Mouse (Mus musculus) heart, embryonic 12.5 days (tissue): ENCODE results near the gene B4galnt2. TPM values are rescaled to one million over a fixed set of nuclear protein-coding genes. Genes with fewer than 3 reads are reported as not detected.
"Not testable (repeated sequence)": the region's sequence is repeated elsewhere in the genome, so short reads cannot be mapped to it uniquely, and the experiment has no call there.

Experiments
- ATAC-seq: fragments of 200-750 bp; cut with Nextera tagmentation; 2 replicates; pipeline ENCODE4 v1.8.0; 2017; ENCODE audit warnings: moderate TSS enrichment, moderate library complexity; ENCODE audit not compliant: insufficient number of reproducible peaks, low FRiP score
- H3K27ac ChIP-seq: fragments of 300-500 bp; sonication (generic); 2 replicates; pipeline ENCODE4 v1.5.1; 2016; ENCODE audit warnings: mild to moderate bottlenecking, moderate library complexity; ENCODE audit not compliant: poor library complexity, severe bottlenecking
- H3K27me3 ChIP-seq: fragments of 300-500 bp; sonication (generic); replicated peaks from 2 replicates; pipeline ENCODE4 v1.6.1; 2016; ENCODE audit warnings: mild to moderate bottlenecking, moderate library complexity
- H3K36me3 ChIP-seq: fragments of 300-500 bp; sonication (generic); 2 replicates; pipeline ENCODE4 v1.6.1; 2016; ENCODE audit warnings: mild to moderate bottlenecking, moderate library complexity
- H3K4me1 ChIP-seq: fragments of 300-500 bp; sonication (generic); replicated peaks from 2 replicates; pipeline ENCODE4 v1.6.1; 2016; ENCODE audit warnings: mild to moderate bottlenecking
- H3K4me2 ChIP-seq: fragments of 300-500 bp; sonication (generic); 2 replicates; pipeline ENCODE4 v1.6.1; 2016; ENCODE audit warnings: mild to moderate bottlenecking, moderate library complexity
- H3K4me3 ChIP-seq: fragments of 300-500 bp; sonication (generic); 2 replicates; pipeline ENCODE4 v1.5.1; 2016; ENCODE audit warnings: mild to moderate bottlenecking
- H3K9ac ChIP-seq: fragments of 300-500 bp; sonication (generic); 2 replicates; pipeline ENCODE4 v1.6.1; 2016; ENCODE audit warnings: mild to moderate bottlenecking, moderate library complexity
- H3K9me3 ChIP-seq: fragments of 300-500 bp; sonication (generic); replicated peaks from 2 replicates; pipeline ENCODE4 v1.6.1; 2016; ENCODE audit warnings: mild to moderate bottlenecking, moderate library complexity
- WGBS: fragments of 180-500 bp; shearing (Covaris S2); methylation state at CpG from one replicate; pipeline ENCODE4 v1.1.7; 2016; 5-methylcytosine and 5-hydroxymethylcytosine counted together
- polyA plus RNA-seq: library from polyadenylated mRNA; unstranded; fragments of >200 nt; fragmentation: Nextera tagmentation; extraction: Ambion mirVana; gene quantifications from 2 replicates; pipeline ENCODE4 v1.2.1, GENCODE M21; 2016

Gene B4galnt2
- polyA plus RNA-seq, 1 experiment from 2014 or later: 0.13 TPM

DNA sequence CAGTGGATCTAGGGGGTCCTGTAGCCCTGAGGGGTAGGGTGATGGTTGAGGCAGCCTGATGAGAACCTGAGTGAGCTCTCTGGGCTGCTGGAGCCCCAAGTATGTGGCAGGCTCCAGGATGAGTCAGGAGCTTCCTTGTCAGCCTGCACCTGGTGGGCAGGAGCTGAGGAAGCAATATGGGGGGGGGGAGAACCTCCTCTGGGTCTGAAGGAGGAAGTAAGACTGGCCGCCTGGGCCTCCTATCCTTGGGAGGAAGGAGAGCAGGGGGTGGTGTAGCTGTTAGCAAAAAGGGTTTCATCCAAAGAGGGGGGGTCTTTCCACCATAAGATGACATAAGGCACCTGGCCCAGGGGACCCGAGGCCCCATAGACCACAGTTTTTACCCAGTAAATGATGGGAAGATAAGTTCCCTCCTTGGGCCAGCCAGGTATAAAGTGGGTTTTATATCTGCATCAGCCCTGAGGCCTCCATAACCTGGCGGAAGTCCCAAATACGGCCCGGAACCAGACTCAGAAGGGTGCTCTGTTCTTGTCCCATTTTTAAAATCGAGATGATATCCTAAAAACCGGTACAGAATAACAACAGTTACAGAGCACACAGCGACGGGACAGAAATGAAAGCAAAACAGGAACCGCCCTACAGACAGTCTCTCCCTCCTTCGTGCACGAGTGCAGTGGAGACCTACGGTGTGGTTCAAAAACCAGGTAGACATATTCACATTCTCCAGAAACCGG lies 18.1 kb downstream of the B4galnt2 start:
- 75% methylated on average over 14 of the region's 14 CpGs for WGBS

DNA sequence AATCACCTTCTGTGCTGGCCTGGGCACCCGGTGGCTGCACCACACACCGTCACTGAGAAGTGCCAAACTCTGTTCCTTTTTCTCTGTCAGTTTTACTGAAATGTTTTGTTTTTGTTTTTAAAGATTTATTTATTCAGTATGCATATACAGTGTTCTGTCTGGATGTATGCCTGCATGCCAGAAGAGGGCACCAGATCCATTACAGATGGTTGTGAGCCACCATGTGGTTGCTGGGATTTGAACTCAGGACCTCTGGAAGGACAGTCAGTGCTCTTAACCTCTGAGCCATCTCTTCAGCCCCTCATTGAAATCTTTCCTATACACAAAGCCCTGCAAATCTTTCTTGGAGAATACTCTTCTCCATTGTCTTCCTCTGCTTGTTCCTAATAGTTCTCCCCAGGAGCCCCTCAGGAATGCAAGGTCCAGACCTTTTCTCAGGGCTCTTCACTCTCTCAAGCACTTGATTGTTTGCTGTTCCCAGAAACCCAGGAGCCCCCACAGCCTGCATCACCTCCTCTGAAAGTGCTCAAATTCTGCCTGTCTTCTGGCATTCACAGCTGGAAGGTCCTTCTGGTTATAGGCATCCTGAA lies 24.1 kb downstream of the B4galnt2 start:
- no peak overlapping the region for H3K27ac ChIP-seq
- H3K9me3 ChIP-seq: peaks cover 7% of the 10 kb centered on the region; the same call in 1 of the 2 replicates
- H3K4me1 ChIP-seq: no peaks in the 10 kb centered on the region
- H3K9ac ChIP-seq: no peak overlapping the region
- H3K27me3 ChIP-seq: no peaks in the 10 kb centered on the region
- ATAC-seq: no peak
- H3K4me3 ChIP-seq: no peak overlapping the region
- no peak overlapping the region for H3K4me2 ChIP-seq
- H3K36me3 ChIP-seq: no peaks in the 10 kb centered on the region
- 59% methylated on average over 2 of the region's 2 CpGs for WGBS

More for the DNA sequence above, 18.1 kb downstream of the B4galnt2 start:
- Histone ChIP-seq H3K27ac (no peak overlapping the region), H3K4me1 (no peaks in the 10 kb centered on the region), H3K9ac (no peak overlapping the region), H3K4me2 (no peak overlapping the region), H3K36me3 (no peaks in the 10 kb centered on the region), H3K9me3 (no peaks in the 10 kb centered on the region; the same call in 1 of the 2 replicates), H3K27me3 (no peaks in the 10 kb centered on the region), H3K4me3 (no peak overlapping the region)
- ATAC-seq: no peak

DNA sequence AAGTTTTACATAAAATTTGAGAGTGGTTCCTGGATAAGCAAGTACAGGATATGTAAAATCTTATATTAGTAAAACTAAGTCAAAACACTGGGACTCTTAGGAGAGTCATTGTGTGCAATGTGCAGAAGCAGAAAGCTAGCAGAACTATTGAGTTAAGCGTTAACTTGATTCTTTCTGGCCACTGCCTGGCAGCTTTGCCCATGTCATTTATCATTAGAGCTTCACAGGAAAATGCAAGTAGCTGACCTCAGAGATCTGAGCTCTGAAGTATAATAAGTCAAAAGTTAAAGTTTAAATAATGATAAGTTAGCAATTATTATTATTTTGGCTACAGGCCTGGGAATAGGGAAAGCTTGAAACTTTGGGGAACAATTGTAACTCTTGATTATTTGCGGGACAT lies 34.8 kb downstream of the B4galnt2 start:
- H3K4me3 ChIP-seq, H3K4me1 ChIP-seq, H3K36me3 ChIP-seq, ATAC-seq, H3K9ac ChIP-seq, H3K9me3 ChIP-seq, H3K4me2 ChIP-seq, H3K27ac ChIP-seq: not testable (repeated sequence)
- H3K27me3 ChIP-seq: peaks cover 23% of the 10 kb centered on the region
- WGBS: 79% methylated on average over 2 of the region's 2 CpGs

- H3K36me3 ChIP-seq: no peaks in the 10 kb centered on the region
- peak overlapping the region; percentile 39 for H3K4me2 ChIP-seq
- H3K4me3 ChIP-seq: no peak overlapping the region
- H3K27me3 ChIP-seq: peaks cover 8% of the 10 kb centered on the region
- H3K4me1 ChIP-seq: 0 out of 2 replicates have a peak, but pooled peaks cover 2% of the 10 kb centered on the region
- ATAC-seq: no peak
- H3K27ac ChIP-seq: no peak overlapping the region
- 19% methylated on average over 7 of the region's 7 CpGs for WGBS
- H3K9me3 ChIP-seq: no peaks in the 10 kb centered on the region
- no peak overlapping the region for H3K9ac ChIP-seq
Observed at GRCm38 (mm10) chr11:95876296-95876695, 38.4 kb downstream of the B4galnt2 start.

GRCm38 (mm10) chr11:95875804-95876203 lies 38.9 kb downstream of the B4galnt2 start:
- no peaks in the 10 kb centered on the region for H3K36me3 ChIP-seq
- no peaks in the 10 kb centered on the region for H3K9me3 ChIP-seq
- no peak overlapping the region for H3K9ac ChIP-seq
- H3K4me1 ChIP-seq: 0 out of 2 replicates have a peak, but pooled peaks cover 2% of the 10 kb centered on the region
- WGBS: 31% methylated on average over 9 of the region's 9 CpGs
- H3K4me2 ChIP-seq: peak overlapping the region; percentile 39
- H3K4me3 ChIP-seq: no peak overlapping the region
- ATAC-seq: no peak
- H3K27me3 ChIP-seq: peaks cover 6% of the 10 kb centered on the region; the same call in 1 of the 2 replicates
- no peak overlapping the region for H3K27ac ChIP-seq

DNA sequence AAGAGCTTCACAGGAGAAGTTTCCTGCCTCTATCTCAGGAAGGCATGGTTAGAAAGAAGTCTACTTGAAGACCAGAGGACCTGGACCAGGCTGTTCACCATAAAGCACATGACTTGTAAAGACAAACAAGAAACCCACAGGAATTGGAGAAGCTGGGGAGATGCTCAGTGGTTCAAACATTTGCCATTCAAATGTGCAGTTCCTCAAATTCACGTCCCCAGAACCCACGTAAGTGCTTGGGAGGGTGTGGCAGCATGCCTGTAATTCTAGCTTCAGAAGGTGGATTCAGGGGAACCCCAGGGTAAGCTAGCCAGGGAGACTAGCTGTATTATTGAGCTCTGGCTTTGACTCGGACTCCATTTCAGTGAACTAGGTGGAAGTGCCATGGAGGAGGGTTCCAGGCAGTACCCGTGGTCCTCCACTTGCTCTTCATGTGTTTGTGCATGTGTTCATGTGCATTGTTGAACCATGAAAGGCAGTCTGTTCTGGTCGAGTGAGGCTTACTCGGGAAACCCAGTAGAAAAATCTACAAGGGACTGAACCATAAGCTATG lies 44.7 kb downstream of the B4galnt2 start:
- H3K9me3 ChIP-seq: no peaks in the 10 kb centered on the region
- no peak overlapping the region for H3K9ac ChIP-seq
- H3K27me3 ChIP-seq: 0 out of 2 replicates have a peak, but pooled peaks cover 6% of the 10 kb centered on the region
- ATAC-seq: no peak
- no peak overlapping the region for H3K4me3 ChIP-seq
- H3K4me2 ChIP-seq: no peak overlapping the region
- 66% methylated on average over 6 of the region's 6 CpGs for WGBS
- H3K36me3 ChIP-seq: no peaks in the 10 kb centered on the region
- H3K27ac ChIP-seq: no peak overlapping the region
- H3K4me1 ChIP-seq: no peaks in the 10 kb centered on the region

DNA sequence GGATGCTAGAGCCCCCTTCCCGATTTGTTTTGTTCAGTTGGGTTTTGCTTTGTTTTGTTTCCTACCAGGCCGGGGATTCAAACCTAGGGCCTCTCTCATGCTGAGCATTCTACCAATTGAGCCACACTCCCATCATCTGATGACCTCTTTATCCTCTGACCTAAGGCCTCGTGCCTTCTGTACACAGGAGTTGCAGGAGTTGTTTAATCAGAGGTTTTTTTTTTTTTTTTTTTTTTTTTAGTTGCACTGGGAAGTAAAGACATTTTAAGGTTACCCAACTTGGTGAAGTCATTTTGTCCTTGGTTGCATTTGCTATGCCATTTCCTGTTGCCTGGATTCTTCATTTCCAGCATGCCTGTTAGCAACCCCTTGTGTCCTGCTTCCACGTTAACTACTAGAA lies 45.2 kb downstream of the B4galnt2 start:
- H3K36me3 ChIP-seq: no peaks in the 10 kb centered on the region
- 0 out of 2 replicates have a peak, but pooled peaks cover 6% of the 10 kb centered on the region for H3K27me3 ChIP-seq
- no peak overlapping the region for H3K27ac ChIP-seq
- H3K9me3 ChIP-seq: no peaks in the 10 kb centered on the region
- H3K4me2 ChIP-seq: no peak overlapping the region
- no peak for ATAC-seq
- 75% methylated on average over 4 of the region's 4 CpGs for WGBS
- H3K4me1 ChIP-seq: no peaks in the 10 kb centered on the region
- H3K4me3 ChIP-seq: no peak overlapping the region
- no peak overlapping the region for H3K9ac ChIP-seq

GRCm38 (mm10) chr11:95861397-95861796 lies 53.3 kb downstream of the B4galnt2 start:
- Histone ChIP-seq H3K9me3 (no peaks in the 10 kb centered on the region), H3K4me2 (no peak overlapping the region), H3K9ac (no peak overlapping the region), H3K27ac (no peak overlapping the region), H3K36me3 (no peaks in the 10 kb centered on the region), H3K4me3 (no peak overlapping the region), H3K27me3 (0 out of 2 replicates have a peak, but pooled peaks cover 3% of the 10 kb centered on the region), H3K4me1 (peaks cover 10% of the 10 kb centered on the region)
- ATAC-seq: no peak
- WGBS: 92% methylated on average over 8 of the region's 8 CpGs

GRCm38 (mm10) chr11:95860071-95860490 lies 54.6 kb downstream of the B4galnt2 start:
- H3K9ac ChIP-seq: peak overlapping the region; percentile 66
- no peaks in the 10 kb centered on the region for H3K27me3 ChIP-seq
- peaks cover 10% of the 10 kb centered on the region for H3K4me1 ChIP-seq
- H3K27ac ChIP-seq: 0 out of 2 replicates have a peak overlapping the region, but pooled peaks have one; percentile 20
- WGBS: 17% methylated on average over 3 of the region's 3 CpGs
- ATAC-seq: no peak
- H3K36me3 ChIP-seq: no peaks in the 10 kb centered on the region
- H3K4me3 ChIP-seq: peak overlapping the region; percentile 77
- H3K9me3 ChIP-seq: no peaks in the 10 kb centered on the region
- H3K4me2 ChIP-seq: peak overlapping the region; percentile 79

DNA sequence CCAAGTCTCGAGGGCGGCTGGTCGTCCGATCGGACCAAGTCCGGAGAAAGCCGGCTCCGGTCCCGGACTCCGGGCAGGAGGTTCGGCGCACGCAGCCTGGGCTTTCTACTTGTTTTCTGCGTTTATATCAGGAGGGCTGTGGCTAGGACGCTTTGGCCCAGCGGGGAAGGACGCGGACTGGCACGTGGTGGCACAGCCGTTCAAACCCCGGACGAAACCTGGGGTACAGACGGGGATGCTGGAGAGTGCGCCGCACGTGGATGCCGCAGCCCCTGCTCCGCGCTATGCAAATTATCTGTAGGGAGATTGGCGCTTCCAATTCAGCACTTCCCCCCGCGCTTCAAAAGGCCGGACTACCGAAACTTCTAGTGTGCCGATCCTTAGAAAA lies 55.2 kb downstream of the B4galnt2 start:
- peaks cover 10% of the 10 kb centered on the region for H3K4me1 ChIP-seq
- under 1% methylated on average over 35 of the region's 35 CpGs for WGBS
- peak overlapping the region; percentile 79 for H3K4me2 ChIP-seq
- no peaks in the 10 kb centered on the region for H3K36me3 ChIP-seq
- peak overlapping the region; percentile 96 for H3K27ac ChIP-seq
- H3K9ac ChIP-seq: peak overlapping the region; percentile 66
- peak; percentile 70 for ATAC-seq
- H3K27me3 ChIP-seq: no peaks in the 10 kb centered on the region
- H3K9me3 ChIP-seq: no peaks in the 10 kb centered on the region
- peak overlapping the region; percentile 77 for H3K4me3 ChIP-seq
